Mouse (Mus musculus) lung, postnatal 0 days (tissue): ENCODE results near the gene Ap3d1.

Source experiments
- CTCF ChIP-seq: IDR thresholded peaks from 2 replicates; pipeline ENCODE4 v1.5.1; 2016; ENCODE audit warnings: antibody characterized with exemption, mild to moderate bottlenecking
- EP300 ChIP-seq: IDR thresholded peaks from 2 replicates; pipeline ENCODE4 v1.6.1; 2016; ENCODE audit warnings: antibody characterized with exemption, mild to moderate bottlenecking, control low read depth

DNA sequence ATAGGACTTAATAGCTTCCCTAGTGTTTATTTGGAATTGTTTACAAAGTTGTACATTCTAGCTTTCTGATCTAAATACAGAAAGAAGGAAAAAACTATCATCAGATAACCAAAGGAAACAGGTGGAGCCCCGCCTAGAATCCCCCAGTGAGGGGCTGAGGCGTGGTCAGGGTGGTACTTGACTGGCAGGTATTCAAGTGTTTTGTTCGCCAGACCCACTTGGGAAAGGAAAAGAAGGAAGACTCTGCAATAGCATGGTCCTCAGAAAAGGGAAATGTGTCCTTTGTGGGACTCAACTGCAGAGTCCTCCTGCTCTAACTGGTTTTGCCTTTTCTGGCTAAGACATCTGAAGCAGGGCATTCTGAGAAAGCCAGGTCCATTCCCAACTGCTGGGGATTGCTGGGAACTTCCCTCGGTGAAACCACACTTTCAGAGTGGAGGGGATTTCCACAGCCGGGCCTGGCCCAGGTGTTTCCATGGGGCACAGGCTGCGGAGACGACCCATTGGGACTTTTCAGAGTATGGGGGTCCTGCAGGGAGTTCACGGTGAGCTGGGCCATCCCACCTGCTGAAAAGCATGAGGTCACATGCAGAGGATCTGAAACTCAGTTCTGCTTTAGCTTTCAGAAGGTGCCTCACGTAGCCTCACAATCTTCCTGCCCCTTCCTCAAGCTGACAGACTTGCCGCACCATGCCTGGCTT lies 46.1 kb downstream of the Ap3d1 start:
- peak; percentile 30; the same call in 1 of the 2 replicates for TF ChIP-seq EP300
- no peak for TF ChIP-seq CTCF
